Mouse (Mus musculus): ENCODE results near the gene Fn1. TPM values are rescaled to one million over a fixed set of nuclear protein-coding genes. Genes with fewer than 3 reads are reported as not detected.

Fn1 gene
- 274 TPM for polyA plus RNA-seq (2014; fragmentation: Illumina TruSeq; extraction: RNeasy Lipid Tissue Mini Kit (QIAGEN cat#74804); ENCODE audit: low read depth, low replicate concordance)

DNA sequence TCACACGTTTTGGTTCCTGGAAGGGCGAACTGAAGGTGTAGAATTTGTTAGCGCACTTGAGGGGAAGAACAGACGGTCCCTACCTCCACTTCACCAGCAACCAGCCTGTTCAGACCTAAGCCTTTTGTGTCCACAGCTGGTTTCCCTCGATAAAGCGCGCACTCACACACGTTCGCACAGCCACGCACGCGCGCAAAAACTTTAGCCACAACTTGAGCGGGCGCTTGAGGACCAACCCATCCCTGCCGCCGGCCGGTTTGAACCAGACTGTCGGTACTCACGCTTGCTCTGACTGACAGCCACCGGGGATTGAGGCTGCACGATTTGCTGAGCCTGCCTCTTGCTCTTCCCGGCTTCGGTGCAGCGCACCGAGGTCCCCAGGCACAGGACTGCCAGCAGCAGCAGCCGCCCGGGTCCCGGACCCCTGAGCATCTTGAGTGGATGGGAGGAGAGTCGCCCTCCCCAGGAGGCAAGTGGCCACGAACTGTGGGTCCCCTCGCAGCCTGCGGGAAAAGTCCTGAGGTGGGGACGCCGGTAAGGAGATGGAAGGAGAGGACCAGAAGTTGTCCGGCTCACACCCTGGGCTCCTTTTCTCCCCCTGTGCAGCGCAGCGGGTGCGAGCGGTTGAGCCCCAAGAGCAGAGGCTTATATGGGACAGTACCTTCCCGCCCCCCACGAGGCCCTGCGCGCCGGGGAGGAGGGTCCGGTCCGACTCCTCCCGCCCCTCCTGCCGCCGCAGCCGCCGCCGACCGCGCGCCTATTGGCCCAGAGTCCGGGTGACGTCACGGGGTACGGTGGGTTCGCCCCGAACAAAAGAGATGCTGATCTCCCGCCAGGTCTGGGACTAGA, at the start of gene Fn1:
Fn1 (minus strand) TSS at position 650 of the 849 bp plus-strand sequence.

DNA sequence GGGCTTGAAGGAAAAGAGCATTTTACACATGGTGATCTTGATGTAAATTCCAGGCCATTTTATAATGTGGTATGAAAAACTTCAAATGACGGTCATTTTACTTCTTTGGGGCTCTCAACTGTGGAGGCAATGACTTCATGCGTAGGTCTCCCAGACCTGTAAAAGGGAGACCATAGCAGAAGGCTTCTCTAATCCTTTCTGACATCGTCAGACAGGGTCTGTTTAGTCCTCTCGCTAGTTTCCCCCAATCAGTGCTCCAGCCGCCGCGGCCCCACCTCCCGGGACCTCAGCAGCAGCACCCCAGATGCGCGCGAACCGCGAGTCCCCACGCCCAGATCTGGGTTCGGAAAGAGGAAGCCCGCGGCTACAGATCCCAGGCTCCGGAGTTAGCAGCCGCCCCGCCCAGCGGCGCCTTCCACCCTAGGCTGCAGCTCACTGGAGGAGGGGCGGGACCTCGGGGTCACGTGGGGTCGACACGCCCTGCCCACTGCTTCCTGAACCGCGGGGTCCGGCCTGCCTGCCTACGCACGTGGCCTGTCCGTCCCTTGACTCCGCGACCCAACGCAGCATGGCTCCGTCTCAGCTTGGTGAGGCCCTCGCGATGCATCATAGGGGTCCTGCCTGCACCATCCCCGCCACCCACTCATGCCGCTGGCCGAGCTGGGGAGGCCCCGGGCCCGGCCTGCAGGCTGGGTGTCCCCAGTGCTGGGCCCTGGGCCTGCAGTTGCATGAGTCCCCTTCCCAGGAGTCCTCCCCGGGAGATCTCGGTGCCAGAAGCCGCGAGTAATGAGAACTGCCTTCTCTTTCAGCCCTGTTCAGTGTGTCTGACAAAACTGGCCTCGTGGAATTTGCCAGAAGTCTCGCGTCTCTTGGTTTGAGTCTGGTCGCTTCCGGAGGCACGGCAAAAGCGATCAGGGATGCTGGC, 96.0 kb downstream of the Fn1 start, which contains the start of gene Atic:
Atic (plus strand) TSS at position 463 of the 925 bp plus-strand sequence.

Other genes starting within 250 kb of the Fn1 start
- not detected for gene Abca12, start 238.3 kb downstream of the Fn1 start, polyA plus RNA-seq (2014; fragmentation: Illumina TruSeq; extraction: RNeasy Lipid Tissue Mini Kit (QIAGEN cat#74804); ENCODE audit: low read depth, low replicate concordance)
- gene Atic, start 96.0 kb downstream of the Fn1 start, polyA plus RNA-seq (2014; fragmentation: Illumina TruSeq; extraction: RNeasy Lipid Tissue Mini Kit (QIAGEN cat#74804); ENCODE audit: low read depth, low replicate concordance): 23.9 TPM